Mouse (Mus musculus) liver, embryonic 13.5 days (tissue): ENCODE data around the gene Tbx21. TPM values are rescaled to one million over a fixed set of nuclear protein-coding genes. Genes with fewer than 3 reads are reported as not detected.

Experiments used
- ATAC-seq: fragments of 200-750 bp; cut with Nextera tagmentation; 2 replicates; pipeline ENCODE4 v1.8.0; 2017; ENCODE audit warnings: low read depth, mild to moderate bottlenecking, moderate number of reproducible peaks, moderate library complexity
- DNase-seq: peaks from one replicate; pipeline ENCODE4 v3.0.0; 2022
- H3K27ac ChIP-seq: fragments of 300-500 bp; sonication (generic); 2 replicates; pipeline ENCODE4 v1.5.1; 2015; ENCODE audit warnings: moderate library complexity, mild to moderate bottlenecking, inconsistent platforms
- H3K27me3 ChIP-seq: fragments of 300-500 bp; sonication (generic); 2 replicates; pipeline ENCODE4 v1.6.1; 2015; ENCODE audit warnings: mild to moderate bottlenecking, inconsistent platforms
- H3K36me3 ChIP-seq: fragments of 300-500 bp; sonication (generic); 2 replicates; pipeline ENCODE4 v1.6.1; 2015; ENCODE audit warnings: mild to moderate bottlenecking, inconsistent platforms
- H3K4me1 ChIP-seq: fragments of 300-500 bp; sonication (generic); replicated peaks from 2 replicates; pipeline ENCODE4 v1.6.1; 2015; ENCODE audit warnings: inconsistent platforms
- H3K4me2 ChIP-seq: fragments of 300-500 bp; sonication (generic); 2 replicates; pipeline ENCODE4 v1.6.1; 2015; ENCODE audit warnings: inconsistent platforms, mild to moderate bottlenecking, moderate library complexity
- H3K4me3 ChIP-seq: fragments of 300-500 bp; sonication (generic); replicated peaks from 2 replicates; pipeline ENCODE4 v1.5.1; 2015; ENCODE audit warnings: mild to moderate bottlenecking, inconsistent platforms
- H3K9ac ChIP-seq: fragments of 300-500 bp; sonication (generic); 2 replicates; pipeline ENCODE4 v1.6.1; 2015; ENCODE audit warnings: mild to moderate bottlenecking, inconsistent platforms
- H3K9me3 ChIP-seq: fragments of 300-500 bp; sonication (generic); replicated peaks from 2 replicates; pipeline ENCODE4 v1.6.1; 2016; ENCODE audit warnings: inconsistent platforms
- WGBS: fragments of 180-500 bp; shearing (Covaris S2); methylation state at CpG from one replicate; pipeline ENCODE4 v1.1.7; 2015; ENCODE audit not compliant: insufficient replicate concordance; 5-methylcytosine and 5-hydroxymethylcytosine counted together
- polyA plus RNA-seq: library from polyadenylated mRNA; unstranded; fragments of >200 nt; fragmentation: Nextera tagmentation; extraction: Ambion mirVana; gene quantifications from 2 replicates; pipeline ENCODE4 v1.2.1, GENCODE M21; 2015

Tbx21 gene
- not detected in 2 replicates for polyA plus RNA-seq

GRCm38 (mm10) chr11:97114671-97115601, at the start of gene Tbx21:
Tbx21 (minus strand) TSS chr11:97115331.
- no peaks in the 10 kb centered on the region for H3K9me3 ChIP-seq
- H3K36me3 ChIP-seq = no peaks in the 10 kb centered on the region
- peaks cover 85% of the 10 kb centered on the region for H3K27me3 ChIP-seq
- DNase-seq = no peak
- no peak for ATAC-seq
- H3K4me2 ChIP-seq = peak within 1 kb of the TSS; percentile 56
- H3K4me3 ChIP-seq = peak within 1 kb of the TSS; percentile 37
- no peak within 1 kb of the TSS for H3K9ac ChIP-seq
- peaks cover 11% of the 10 kb centered on the region for H3K4me1 ChIP-seq
- no peak within 1 kb of the TSS for H3K27ac ChIP-seq
- WGBS = 1% methylated on average over 85 of the region's 87 CpGs

- Histone ChIP-seq H3K4me1 (no peaks in the 10 kb centered on the region), H3K27ac (no peak overlapping the region), H3K4me3 (no peak overlapping the region), H3K9me3 (no peaks in the 10 kb centered on the region), H3K36me3 (peaks cover 100% of the 10 kb centered on the region), H3K9ac (no peak overlapping the region), H3K27me3 (no peaks in the 10 kb centered on the region), H3K4me2 (no peak overlapping the region)
- WGBS = 81% methylated on average over 6 of the region's 6 CpGs
- ATAC-seq = no peak
- no peak for DNase-seq
Observed at GRCm38 (mm10) chr11:97160341-97160740, 45.2 kb upstream of the Tbx21 start.

- H3K4me2 ChIP-seq = no peak overlapping the region
- ATAC-seq (no peak), DNase-seq (no peak)
- H3K4me1 ChIP-seq = peaks cover 8% of the 10 kb centered on the region
- no peaks in the 10 kb centered on the region for H3K9me3 ChIP-seq
- H3K9ac ChIP-seq = no peak overlapping the region
- no peak overlapping the region for H3K4me3 ChIP-seq
- H3K36me3 ChIP-seq = peaks cover 74% of the 10 kb centered on the region
- H3K27ac ChIP-seq = no peak overlapping the region
- H3K27me3 ChIP-seq = peaks cover 12% of the 10 kb centered on the region
- 81% methylated on average over 7 of the region's 7 CpGs for WGBS
Observed at GRCm38 (mm10) chr11:97156999-97157398, 41.9 kb upstream of the Tbx21 start.

- DNase-seq (no peak), ATAC-seq (no peak)
- Histone ChIP-seq H3K36me3 (peaks cover 32% of the 10 kb centered on the region), H3K9me3 (no peaks in the 10 kb centered on the region), H3K4me1 (peaks cover 34% of the 10 kb centered on the region), H3K4me2 (no peak overlapping the region), H3K4me3 (no peak overlapping the region), H3K27me3 (peaks cover 54% of the 10 kb centered on the region), H3K9ac (no peak overlapping the region), H3K27ac (no peak overlapping the region)
- WGBS = 38% methylated on average over 10 of the region's 10 CpGs
Observed at GRCm38 (mm10) chr11:97152662-97153287, 37.6 kb upstream of the Tbx21 start.

GRCm38 (mm10) chr11:97152023-97152426, 36.9 kb upstream of the Tbx21 start:
- H3K4me1 ChIP-seq = peaks cover 38% of the 10 kb centered on the region
- no peak for DNase-seq

GRCm38 (mm10) chr11:97151343-97151801, 36.2 kb upstream of the Tbx21 start, which contains the start of gene Tbkbp1:
Tbkbp1 (minus strand) TSS chr11:97151495.
- Histone ChIP-seq H3K4me1 (peaks cover 43% of the 10 kb centered on the region), H3K4me3 (peak within 1 kb of the TSS; percentile 64), H3K27me3 (peaks cover 63% of the 10 kb centered on the region), H3K27ac (peak within 1 kb of the TSS; percentile 73), H3K9me3 (no peaks in the 10 kb centered on the region), H3K9ac (peak within 1 kb of the TSS; percentile 64), H3K4me2 (peak within 1 kb of the TSS; percentile 79), H3K36me3 (peaks cover 18% of the 10 kb centered on the region)
- WGBS = 0% methylated on average over 14 of the region's 64 CpGs
- ATAC-seq = no peak
- DNase-seq = no peak

More at GRCm38 (mm10) chr11:97152023-97152426, 36.9 kb upstream of the Tbx21 start:
- Histone ChIP-seq H3K9ac (no peak overlapping the region), H3K27ac (no peak overlapping the region), H3K4me3 (peak overlapping the region; percentile 64; the same call in 1 of the 2 replicates), H3K4me2 (peak overlapping the region; percentile 79), H3K27me3 (peaks cover 62% of the 10 kb centered on the region), H3K36me3 (peaks cover 24% of the 10 kb centered on the region), H3K9me3 (no peaks in the 10 kb centered on the region)
- no peak for ATAC-seq
- WGBS = 9% methylated on average over 11 of the region's 11 CpGs

GRCm38 (mm10) chr11:97150411-97151330, 35.5 kb upstream of the Tbx21 start:
- Histone ChIP-seq H3K27me3 (peaks cover 63% of the 10 kb centered on the region), H3K9ac (peak overlapping the region; percentile 64), H3K4me2 (peak overlapping the region; percentile 79), H3K27ac (peak overlapping the region; percentile 73), H3K4me1 (peaks cover 48% of the 10 kb centered on the region), H3K4me3 (peak overlapping the region; percentile 64), H3K36me3 (peaks cover 15% of the 10 kb centered on the region), H3K9me3 (no peaks in the 10 kb centered on the region)
- DNase-seq (peak; percentile 18), ATAC-seq (peak; percentile 43)
- under 1% methylated on average over 80 of the region's 102 CpGs for WGBS

GRCm38 (mm10) chr11:97149995-97150410, 34.9 kb upstream of the Tbx21 start:
- no peak for DNase-seq
- H3K4me3 ChIP-seq = peak overlapping the region; percentile 64
- H3K27ac ChIP-seq = peak overlapping the region; percentile 73
- peaks cover 48% of the 10 kb centered on the region for H3K4me1 ChIP-seq
- peak; percentile 25; the same call in 1 of the 2 replicates for ATAC-seq
- H3K27me3 ChIP-seq = peaks cover 63% of the 10 kb centered on the region
- H3K4me2 ChIP-seq = peak overlapping the region; percentile 79
- no peaks in the 10 kb centered on the region for H3K9me3 ChIP-seq
- H3K36me3 ChIP-seq = peaks cover 10% of the 10 kb centered on the region
- peak overlapping the region; percentile 64 for H3K9ac ChIP-seq
- WGBS = 4% methylated on average over 14 of the region's 14 CpGs

GRCm38 (mm10) chr11:97149026-97149425, 33.9 kb upstream of the Tbx21 start:
- Histone ChIP-seq H3K4me1 (peaks cover 48% of the 10 kb centered on the region), H3K4me2 (peak overlapping the region; percentile 79), H3K9ac (0 out of 2 replicates have a peak overlapping the region, but pooled peaks have one; percentile 13), H3K27me3 (peaks cover 63% of the 10 kb centered on the region), H3K27ac (no peak overlapping the region), H3K4me3 (peak overlapping the region; percentile 64), H3K36me3 (peaks cover 6% of the 10 kb centered on the region; the same call in 1 of the 2 replicates), H3K9me3 (no peaks in the 10 kb centered on the region)
- WGBS = 46% methylated on average over 9 of the region's 9 CpGs
- no peak for ATAC-seq
- no peak for DNase-seq

GRCm38 (mm10) chr11:97148591-97148990, 33.5 kb upstream of the Tbx21 start:
- Histone ChIP-seq H3K4me3 (peak overlapping the region; percentile 64), H3K27me3 (peaks cover 63% of the 10 kb centered on the region), H3K4me2 (peak overlapping the region; percentile 79), H3K9ac (no peak overlapping the region), H3K36me3 (peaks cover 6% of the 10 kb centered on the region; the same call in 1 of the 2 replicates), H3K4me1 (peaks cover 48% of the 10 kb centered on the region), H3K27ac (no peak overlapping the region), H3K9me3 (no peaks in the 10 kb centered on the region)
- 44% methylated on average over 12 of the region's 12 CpGs for WGBS
- ATAC-seq (no peak), DNase-seq (no peak)
